Mouse (Mus musculus) bone marrow macrophage, adult 2 months (primary cell): ENCODE results near the gene Foxl1. TPM values are rescaled to one million over a fixed set of nuclear protein-coding genes. Genes with fewer than 3 reads are reported as not detected.

Source experiments
- H3K27ac ChIP-seq: 2 replicates; pipeline ENCODE4 v1.5.1; 2012; ENCODE audit warnings: low read depth, low read length; ENCODE audit not compliant: insufficient read depth
- H3K4me1 ChIP-seq: 2 replicates; pipeline ENCODE4 v1.6.1; 2012; ENCODE audit warnings: low read length; ENCODE audit not compliant: control insufficient read depth, insufficient read depth
- H3K4me3 ChIP-seq: 2 replicates; pipeline ENCODE4 v1.5.1; 2012; ENCODE audit warnings: mild to moderate bottlenecking, low read length, moderate library complexity; ENCODE audit not compliant: insufficient read depth
- CTCF ChIP-seq: IDR thresholded peaks from 2 replicates; pipeline ENCODE4 v1.5.1; 2012; ENCODE audit warnings: low read depth, mild to moderate bottlenecking, low read length, moderate library complexity
- POLR2A ChIP-seq: IDR thresholded peaks from 2 replicates; pipeline ENCODE4 v1.6.1; 2012; ENCODE audit warnings: mild to moderate bottlenecking, low read depth, low read length, borderline replicate concordance
- polyA plus RNA-seq: library from polyadenylated mRNA; stranded (reverse); fragments of >200 nt; gene quantifications from 2 replicates; pipeline ENCODE4 v1.2.4, GENCODE M21; 2012; ENCODE audit not compliant: missing spikeins, insufficient read depth, insufficient read length

The Foxl1 gene
- polyA plus RNA-seq, 1 experiment: not detected

DNA sequence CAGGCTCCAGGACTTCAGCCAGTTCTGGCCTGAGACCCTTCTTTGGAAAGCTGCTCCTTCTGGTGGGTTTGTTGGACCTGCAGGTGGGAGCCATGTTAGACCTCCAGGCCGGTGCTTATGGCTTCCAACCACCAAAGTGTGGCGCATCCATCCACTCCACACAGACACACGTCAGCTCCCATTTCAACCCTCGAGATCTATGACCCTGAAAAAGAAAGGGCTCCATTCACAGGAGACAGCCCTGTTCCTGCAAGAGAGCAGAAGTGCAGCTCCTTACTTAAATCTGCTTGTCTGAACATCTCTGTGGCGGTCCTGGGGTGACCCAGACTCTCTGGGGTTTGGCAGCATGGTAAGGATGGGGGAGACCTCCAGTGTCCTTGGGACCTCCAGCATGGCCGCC is 34.2 kb upstream of the Foxl1 start:
- TF ChIP-seq POLR2A (no peak), CTCF (no peak)
- Histone ChIP-seq H3K4me1 (no peaks in the 10 kb centered on the region), H3K4me3 (no peak overlapping the region), H3K27ac (no peak overlapping the region)

DNA sequence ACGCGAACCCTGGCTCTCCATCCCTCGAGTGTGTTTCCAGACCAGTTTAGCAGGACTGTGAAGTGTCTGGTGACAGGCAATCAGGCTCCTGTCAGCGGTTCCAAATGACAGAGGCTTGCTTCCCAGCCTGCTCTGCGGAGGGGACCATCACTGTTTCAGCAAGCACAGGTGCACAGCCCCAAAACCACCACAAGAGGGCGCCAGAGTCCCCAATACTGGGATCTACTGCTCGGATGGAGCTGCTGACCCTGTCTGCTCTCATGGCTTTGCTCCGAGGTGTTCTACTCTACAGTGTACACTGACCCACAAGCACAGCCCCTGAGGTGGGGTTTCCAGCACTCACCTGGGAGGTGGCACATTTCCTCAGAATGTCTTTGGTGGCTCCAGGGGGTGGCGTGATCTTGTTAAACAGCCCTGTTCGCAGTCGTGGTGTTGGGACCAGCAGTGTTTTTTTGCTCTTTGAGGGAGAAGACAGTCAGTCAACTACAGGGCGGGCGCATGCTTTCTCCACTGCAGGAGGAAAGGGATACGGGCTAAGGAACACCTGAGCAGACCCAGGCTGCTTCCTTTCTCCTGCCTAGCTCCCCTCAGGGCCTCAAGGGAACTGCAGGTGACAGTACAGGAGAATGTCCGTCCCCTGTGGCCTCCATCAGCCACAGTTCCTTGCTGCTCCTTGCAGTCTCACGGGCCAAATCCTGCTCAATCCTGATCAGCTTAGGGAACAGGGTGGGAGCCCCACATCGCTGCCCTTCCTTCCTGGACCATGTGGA is 23.5 kb upstream of the Foxl1 start:
- Histone ChIP-seq H3K4me3 (no peak overlapping the region), H3K4me1 (peaks cover 10% of the 10 kb centered on the region), H3K27ac (no peak overlapping the region)
- no peak for TF ChIP-seq POLR2A
- TF ChIP-seq CTCF: peak; percentile 93

DNA sequence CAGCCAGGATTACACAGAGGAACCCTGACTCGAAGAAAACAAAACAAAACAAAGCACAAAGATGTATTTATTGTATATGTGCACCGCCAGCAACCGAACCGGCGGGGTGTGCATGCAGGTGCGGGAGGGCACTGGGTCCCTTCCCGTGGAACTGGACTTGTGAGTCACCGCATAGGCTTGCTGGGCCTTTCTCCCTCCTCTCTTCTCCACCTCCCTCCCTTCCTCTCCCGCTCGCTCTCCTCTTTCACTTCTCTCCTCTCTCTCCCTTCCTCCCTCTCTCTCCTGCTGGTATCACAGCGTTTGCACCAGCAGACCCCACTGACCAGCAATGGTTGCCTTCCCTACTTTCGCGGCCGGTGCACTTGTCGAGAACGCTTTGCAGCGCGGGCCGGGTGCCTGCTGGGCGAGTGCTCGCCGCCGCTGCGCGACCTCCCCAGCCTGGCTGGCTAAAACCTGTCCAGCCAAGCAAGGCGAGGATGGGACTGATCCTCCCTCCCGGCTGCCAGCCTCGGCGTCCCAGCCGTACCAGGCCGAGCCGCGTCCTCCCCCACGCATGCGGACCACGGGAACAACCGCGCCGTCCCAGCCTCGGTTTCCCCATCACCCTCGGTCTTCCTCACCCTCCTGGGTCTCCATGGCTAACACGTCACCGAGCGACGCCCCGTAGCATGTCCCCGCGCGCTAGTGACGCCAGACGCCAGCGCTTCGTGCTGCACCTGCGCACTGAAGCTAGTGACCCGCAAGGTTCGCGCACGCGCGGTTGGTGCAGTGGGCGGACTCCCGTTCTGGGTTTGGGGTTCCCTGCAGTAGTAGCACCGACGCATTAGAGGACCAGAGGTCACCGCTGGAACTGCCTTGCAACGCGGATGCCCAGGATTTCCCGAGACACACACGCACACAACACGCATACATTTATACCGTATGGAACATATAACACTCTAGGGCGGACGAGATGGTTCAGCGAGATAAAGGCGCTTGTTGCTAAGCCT is 19.8 kb upstream of the Foxl1 start, which contains the start of gene Mthfsd:
Gene Mthfsd (minus strand): TSS at position 725 of the 989 bp plus-strand sequence.
- Histone ChIP-seq H3K4me3 (peak within 1 kb of the TSS; percentile 87), H3K4me1 (peaks cover 21% of the 10 kb centered on the region), H3K27ac (peak within 1 kb of the TSS; percentile 10; the same call in 1 of the 2 replicates)
- TF ChIP-seq POLR2A (peak; percentile 75), CTCF (no peak)

DNA sequence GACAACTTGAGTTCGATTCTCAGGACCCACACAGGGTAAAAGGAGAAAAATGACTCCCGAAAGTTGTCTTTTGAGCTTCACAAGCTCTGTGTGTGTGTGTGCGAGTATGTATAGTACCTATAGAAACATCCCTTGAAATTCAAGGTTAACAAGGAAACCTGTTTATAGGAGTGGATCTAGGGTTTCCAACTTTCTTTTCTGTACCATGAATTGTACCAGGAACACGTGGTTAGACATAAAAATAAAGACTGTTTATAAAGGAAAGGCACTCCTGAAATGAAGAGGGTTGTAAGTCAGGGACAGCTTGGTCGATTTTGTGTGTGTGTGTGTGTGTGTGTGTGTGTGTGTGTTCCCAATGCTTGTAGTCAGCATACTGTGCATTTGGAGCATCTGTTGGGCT is 19.1 kb upstream of the Foxl1 start:
- Histone ChIP-seq H3K4me1 (peaks cover 21% of the 10 kb centered on the region), H3K4me3 (peak overlapping the region; percentile 87), H3K27ac (peak overlapping the region; percentile 5; the same call in 1 of the 2 replicates)
- no peak for TF ChIP-seq CTCF
- no peak for TF ChIP-seq POLR2A

DNA sequence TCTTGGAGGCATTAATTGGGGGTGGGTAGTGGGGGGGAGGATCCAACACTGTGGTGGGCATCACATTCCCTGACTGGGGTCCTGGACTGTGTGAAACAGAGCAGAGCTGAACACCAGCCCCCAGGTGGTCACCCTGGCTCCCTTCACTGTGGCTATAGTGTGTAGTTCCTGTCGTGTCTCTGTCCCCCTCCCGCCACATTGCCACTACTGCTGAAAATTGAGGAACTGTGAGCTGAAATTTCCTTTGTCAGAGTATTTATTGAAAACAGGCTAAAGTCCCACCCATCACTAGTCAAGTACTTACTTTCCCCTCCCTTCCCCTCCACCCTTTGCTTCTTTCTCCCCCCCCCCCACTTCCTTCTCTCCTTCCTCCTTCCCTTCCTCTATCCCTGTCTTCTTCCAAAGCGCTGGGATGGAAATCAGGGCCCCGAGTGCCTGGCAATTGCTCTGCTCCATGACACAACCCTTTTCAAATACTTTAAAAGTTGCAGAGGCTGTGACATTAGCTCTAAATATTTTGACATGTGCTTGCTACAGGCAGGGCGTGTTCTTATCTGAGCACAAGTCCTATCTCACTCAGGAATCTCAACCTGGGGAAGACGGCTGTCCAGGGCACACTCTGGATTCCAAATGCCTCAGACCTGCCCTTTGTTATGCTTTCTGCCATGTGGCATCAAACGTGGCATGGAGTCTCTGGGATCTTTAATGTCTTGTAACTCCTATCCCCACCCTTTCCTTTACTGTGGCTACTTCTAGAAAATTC is 16.4 kb upstream of the Foxl1 start:
- Histone ChIP-seq H3K4me1 (peaks cover 21% of the 10 kb centered on the region), H3K4me3 (no peak overlapping the region), H3K27ac (no peak overlapping the region)
- TF ChIP-seq CTCF (no peak), POLR2A (no peak)

DNA sequence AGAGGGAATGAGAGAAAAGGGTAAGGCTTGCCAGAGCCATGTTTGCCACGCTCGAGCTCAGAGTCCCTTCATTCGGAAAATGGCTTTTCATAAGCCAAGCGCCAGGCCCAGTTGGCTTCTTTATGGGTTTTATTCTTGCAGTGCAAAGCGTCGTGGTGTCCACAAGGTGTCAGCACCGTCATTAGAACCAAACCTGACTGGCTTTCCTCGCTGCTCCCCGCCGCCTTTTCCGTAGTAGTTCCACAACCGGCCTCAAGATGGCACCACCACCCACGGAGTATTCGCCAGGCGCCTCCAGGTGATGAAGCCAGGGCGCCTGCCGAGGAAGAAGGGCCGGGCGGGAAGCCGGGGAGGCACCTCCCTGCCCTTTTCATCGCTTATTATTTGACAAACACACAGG is 14.5 kb upstream of the Foxl1 start:
- no peak overlapping the region for H3K4me3 ChIP-seq
- peaks cover 16% of the 10 kb centered on the region for H3K4me1 ChIP-seq
- TF ChIP-seq CTCF: peak; percentile 98
- no peak for TF ChIP-seq POLR2A
- H3K27ac ChIP-seq: no peak overlapping the region

DNA sequence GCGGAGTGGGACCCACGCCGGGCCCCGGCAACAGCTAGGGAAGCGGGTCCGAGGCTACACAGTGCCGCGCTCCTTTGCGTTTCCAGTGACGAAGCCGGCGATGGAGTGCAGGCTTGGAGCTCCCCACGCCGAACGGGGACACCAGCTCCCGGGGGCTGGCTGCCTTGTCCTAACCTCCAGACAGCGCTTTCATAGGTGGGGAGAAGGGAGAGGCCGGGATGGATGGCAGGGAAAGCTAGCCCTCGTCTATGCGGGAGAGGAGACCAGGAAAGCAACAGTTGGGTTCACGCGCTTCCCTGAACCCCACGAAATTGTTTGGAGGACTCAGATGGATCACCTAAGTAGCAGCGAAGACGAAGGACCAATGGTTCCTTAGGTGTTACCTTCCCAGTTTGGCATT is 12.6 kb upstream of the Foxl1 start:
- no peak overlapping the region for H3K4me3 ChIP-seq
- TF ChIP-seq CTCF (no peak), POLR2A (no peak)
- no peak overlapping the region for H3K27ac ChIP-seq
- peaks cover 7% of the 10 kb centered on the region for H3K4me1 ChIP-seq

DNA sequence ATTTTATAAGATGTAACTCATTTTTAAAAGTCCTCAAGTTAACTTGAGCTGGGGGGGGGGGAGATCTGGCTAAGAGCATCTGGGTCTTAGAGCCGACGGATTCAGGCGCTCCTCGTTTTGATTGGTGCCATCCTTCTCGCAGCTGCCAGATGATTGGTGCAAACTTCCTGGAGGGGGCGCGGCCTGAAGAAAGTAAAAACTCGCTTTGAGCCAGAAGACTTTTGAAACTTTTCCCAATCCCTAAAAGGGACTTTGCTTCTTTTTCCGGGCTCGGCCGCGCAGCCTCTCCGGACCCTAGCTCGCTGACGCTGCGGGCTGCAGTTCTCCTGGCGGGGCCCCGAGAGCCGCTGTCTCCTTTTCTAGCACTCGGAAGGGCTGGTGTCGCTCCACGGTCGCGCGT is 11.8 kb upstream of the Foxl1 start, which contains the start of gene Foxc2:
Gene Foxc2 (plus strand): TSS at position 224 of the 400 bp plus-strand sequence.
- H3K4me3 ChIP-seq: no peak within 1 kb of the TSS; the same call in 1 of the 2 replicates
- no peak within 1 kb of the TSS for H3K27ac ChIP-seq

DNA sequence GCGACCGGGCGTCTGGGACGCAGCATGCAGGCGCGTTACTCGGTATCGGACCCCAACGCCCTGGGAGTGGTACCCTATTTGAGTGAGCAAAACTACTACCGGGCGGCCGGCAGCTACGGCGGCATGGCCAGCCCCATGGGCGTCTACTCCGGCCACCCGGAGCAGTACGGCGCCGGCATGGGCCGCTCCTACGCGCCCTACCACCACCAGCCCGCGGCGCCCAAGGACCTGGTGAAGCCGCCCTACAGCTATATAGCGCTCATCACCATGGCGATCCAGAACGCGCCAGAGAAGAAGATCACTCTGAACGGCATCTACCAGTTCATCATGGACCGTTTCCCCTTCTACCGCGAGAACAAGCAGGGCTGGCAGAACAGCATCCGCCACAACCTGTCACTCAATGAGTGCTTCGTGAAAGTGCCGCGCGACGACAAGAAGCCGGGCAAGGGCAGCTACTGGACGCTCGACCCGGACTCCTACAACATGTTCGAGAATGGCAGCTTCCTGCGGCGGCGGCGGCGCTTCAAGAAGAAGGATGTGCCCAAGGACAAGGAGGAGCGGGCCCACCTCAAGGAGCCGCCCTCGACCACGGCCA is 11.1 kb upstream of the Foxl1 start:
- TF ChIP-seq CTCF (no peak), POLR2A (no peak)
- Histone ChIP-seq H3K27ac (no peak overlapping the region), H3K4me3 (no peak overlapping the region), H3K4me1 (peaks cover under 1% of the 10 kb centered on the region)

More for the DNA sequence above, 11.8 kb upstream of the Foxl1 start, which contains the start of gene Foxc2:
- TF ChIP-seq POLR2A (no peak), CTCF (no peak)
- peaks cover 6% of the 10 kb centered on the region for H3K4me1 ChIP-seq
